Mouse (Mus musculus): ENCODE results near the gene Eif3m. TPM values are rescaled to one million over a fixed set of nuclear protein-coding genes. Genes with fewer than 3 reads are reported as not detected.

Gene Eif3m
- polyA plus RNA-seq, 1 experiment from 2014 or later: 194 TPM

DNA sequence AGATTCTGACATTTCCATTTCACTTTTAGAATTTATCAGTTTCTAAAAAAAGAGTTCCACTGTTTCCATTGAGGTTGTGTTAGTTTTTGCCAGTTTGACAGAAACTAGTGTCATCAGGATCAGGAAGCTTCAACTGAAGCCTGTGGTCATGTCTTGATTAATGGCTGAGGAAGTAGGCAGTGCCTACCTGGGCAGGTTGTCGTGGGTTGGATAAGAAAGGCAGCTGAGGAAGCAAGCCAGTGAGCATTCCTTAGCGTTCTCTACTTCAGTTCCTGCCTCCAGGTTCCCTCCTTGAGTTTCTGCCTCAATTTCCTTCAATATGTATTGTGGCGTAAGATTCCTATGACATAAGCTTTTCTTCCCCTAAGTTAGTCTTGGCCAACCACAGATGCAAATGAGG, 31.1 kb downstream of the Eif3m start:
- Histone ChIP-seq H3K27me3 (ENCODE audit: control insufficient read depth, insufficient read depth, low read length) (no peaks in the 10 kb centered on the region), H3K4me3 (ENCODE audit: low read depth, low read length) (no peak overlapping the region), H3K36me3 (ENCODE audit: control insufficient read depth, insufficient read depth, low read length) (no peaks in the 10 kb centered on the region), H3K9me3 (ENCODE audit: control insufficient read depth, low read length) (no peaks in the 10 kb centered on the region), H3K9ac (replicated peaks; ENCODE audit: low read depth, low read length) (no peak overlapping the region), H3K27ac (ENCODE audit: low read depth, low read length) (no peak overlapping the region), H3K4me1 (ENCODE audit: control insufficient read depth, insufficient read depth, low read length) (no peaks in the 10 kb centered on the region), H3K4me2 (ENCODE audit: low read depth, low read length) (no peak overlapping the region)
- no peak for ATAC-seq (ENCODE audit: low read depth)
- 73% methylated on average over 3 of the region's 3 CpGs for WGBS

DNA sequence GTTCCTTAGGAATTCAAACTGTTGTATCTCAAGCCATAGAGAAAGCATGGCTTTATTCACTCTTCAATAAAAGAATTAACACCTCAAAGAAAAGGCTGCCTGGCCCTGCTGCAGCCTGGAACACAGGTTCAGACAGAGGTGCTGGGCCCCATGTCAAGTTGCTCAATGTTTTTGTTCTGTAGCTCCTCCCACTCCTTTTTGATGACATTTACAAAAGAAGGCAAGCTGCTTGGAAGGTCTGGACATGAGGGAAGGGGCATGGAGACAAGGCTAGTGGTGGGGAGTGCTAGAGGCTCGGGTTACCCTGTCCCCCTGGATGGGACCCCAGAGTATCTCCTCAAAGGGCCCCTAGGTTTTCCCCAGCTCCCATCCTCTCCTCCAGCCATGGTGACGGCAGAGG, 35.2 kb downstream of the Eif3m start:
- H3K36me3 ChIP-seq (ENCODE audit: control insufficient read depth, insufficient read depth, low read length): no peaks in the 10 kb centered on the region
- H3K27ac ChIP-seq (ENCODE audit: low read depth, low read length): no peak overlapping the region
- WGBS: 13% methylated on average over 2 of the region's 2 CpGs
- no peaks in the 10 kb centered on the region for H3K9me3 ChIP-seq (ENCODE audit: control insufficient read depth, low read length)
- no peaks in the 10 kb centered on the region for H3K4me1 ChIP-seq (ENCODE audit: control insufficient read depth, insufficient read depth, low read length)
- H3K4me2 ChIP-seq (ENCODE audit: low read depth, low read length): no peak overlapping the region
- no peak for ATAC-seq (ENCODE audit: low read depth)
- H3K27me3 ChIP-seq (ENCODE audit: control insufficient read depth, insufficient read depth, low read length): no peaks in the 10 kb centered on the region
- no peak overlapping the region for H3K4me3 ChIP-seq (ENCODE audit: low read depth, low read length)
- H3K9ac ChIP-seq (replicated peaks; ENCODE audit: low read depth, low read length): no peak overlapping the region

DNA sequence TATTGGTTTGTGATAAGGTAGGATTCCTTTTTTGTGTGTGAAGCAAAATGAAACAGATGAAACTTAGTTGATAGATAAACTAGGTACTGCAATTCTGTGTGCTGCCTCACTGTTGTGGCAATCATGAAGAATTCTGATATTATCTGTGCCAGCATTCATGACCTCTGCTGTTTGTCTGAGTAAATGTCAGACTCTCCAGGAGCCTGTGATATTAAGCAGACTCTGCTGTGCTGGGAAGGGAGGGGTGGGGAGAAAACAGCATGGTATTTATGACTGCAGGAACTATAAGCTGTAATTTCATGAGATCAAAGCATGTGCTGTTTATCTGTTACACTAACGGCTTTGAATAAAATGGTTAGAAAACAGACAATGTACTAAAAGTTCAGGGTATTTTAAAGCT, 52.4 kb downstream of the Eif3m start:
- Histone ChIP-seq H3K4me2 (ENCODE audit: low read depth, low read length) (no peak overlapping the region), H3K4me3 (ENCODE audit: low read depth, low read length) (no peak overlapping the region), H3K9ac (replicated peaks; ENCODE audit: low read depth, low read length) (no peak overlapping the region), H3K27me3 (ENCODE audit: control insufficient read depth, insufficient read depth, low read length) (no peaks in the 10 kb centered on the region), H3K36me3 (ENCODE audit: control insufficient read depth, insufficient read depth, low read length) (no peaks in the 10 kb centered on the region), H3K9me3 (ENCODE audit: control insufficient read depth, low read length) (no peaks in the 10 kb centered on the region), H3K27ac (ENCODE audit: low read depth, low read length) (no peak overlapping the region), H3K4me1 (ENCODE audit: control insufficient read depth, insufficient read depth, low read length) (no peaks in the 10 kb centered on the region)
- no peak for ATAC-seq (ENCODE audit: low read depth)
- WGBS: 4% methylated on average over 1 of the region's 1 CpGs

Other genes starting within 250 kb of the Eif3m start
- 10.4 and 12.4 TPM in 2 replicates for gene Qser1, start 200.3 kb downstream of the Eif3m start, polyA plus RNA-seq (2014; fragmentation: Nextera tagmentation; extraction: Ambion mirVana)
- 0.35 and 0.60 TPM in 2 replicates for gene Prrg4, start 167.2 kb downstream of the Eif3m start, polyA plus RNA-seq (2014; fragmentation: Nextera tagmentation; extraction: Ambion mirVana)
- 7.5 and 9.7 TPM in 2 replicates for gene Ccdc73, start 149.3 kb downstream of the Eif3m start, polyA plus RNA-seq (2014; fragmentation: Nextera tagmentation; extraction: Ambion mirVana)
- not detected in 2 replicates for gene Gm11060, start 74.9 kb upstream of the Eif3m start, polyA plus RNA-seq (2014; fragmentation: Nextera tagmentation; extraction: Ambion mirVana)
- gene Wt1, start 109.4 kb upstream of the Eif3m start, polyA plus RNA-seq (2014; fragmentation: Nextera tagmentation; extraction: Ambion mirVana): 2.2 TPM in 2 replicates
- 0.20 TPM in 1 of 2 replicates, not detected in the other for gene Them7, start 207.2 kb upstream of the Eif3m start, polyA plus RNA-seq (2014; fragmentation: Nextera tagmentation; extraction: Ambion mirVana)

Measured in neural tube, embryonic 14.5 days (tissue).